Mouse (Mus musculus) adipose tissue, adult 10 weeks (tissue): ENCODE measurements around the gene Rhbdd1. TPM values are rescaled to one million over a fixed set of nuclear protein-coding genes. Genes with fewer than 3 reads are reported as not detected.

ENCODE experiments used
- polyA plus RNA-seq: library from polyadenylated mRNA; stranded (reverse); fragments of 350-450 nt; fragmentation: Illumina TruSeq; extraction: RNeasy Lipid Tissue Mini Kit (QIAGEN cat#74804); gene quantifications from one replicate; pipeline ENCODE4 v1.2.3, GENCODE M21; 2014; ENCODE audit warnings: low read depth, low replicate concordance

The Rhbdd1 gene
- polyA plus RNA-seq: 16.0 TPM

GRCm38 (mm10) chr1:82316111-82316745 is at the start of gene Rhbdd1:
Gene Rhbdd1 (plus strand): TSS chr1:82316452.

GRCm38 (mm10) chr1:82291151-82291797 is 25.0 kb upstream of the Rhbdd1 start, which contains the start of gene Irs1:
Gene Irs1 (minus strand): TSS chr1:82291416.

Other genes with a start within 250 kb of the Rhbdd1 start
- not detected for gene Gm9747, start 83.3 kb upstream of the Rhbdd1 start, polyA plus RNA-seq
- gene Irs1, start 25.0 kb upstream of the Rhbdd1 start, polyA plus RNA-seq: 9.2 TPM